Mouse (Mus musculus): ENCODE measurements around the gene Ank2.

GRCm38 (mm10) chr3:127200789-127201188, 298.4 kb downstream of the Ank2 start:
- no peak for TF ChIP-seq CTCF (IDR thresholded peaks at IDR 0.05; ENCODE audit: control insufficient read depth, insufficient read depth, insufficient replicate concordance, low read depth, low read length)
- no peak for TF ChIP-seq POLR2A (IDR thresholded peaks at IDR 0.05; ENCODE audit: control insufficient read depth, low read depth, low read length)
